Mouse (Mus musculus) stomach, embryonic 14.5 days (tissue): Measurements from ENCODE around the gene Dlat. TPM values are rescaled to one million over a fixed set of nuclear protein-coding genes. Genes with fewer than 3 reads are reported as not detected.

Experiments
- ATAC-seq: fragments of 200-750 bp; cut with Nextera tagmentation; 2 replicates; pipeline ENCODE4 v1.8.0; 2017; ENCODE audit warnings: low read depth, moderate TSS enrichment; ENCODE audit not compliant: insufficient number of reproducible peaks, insufficient read depth, low FRiP score
- H3K27ac ChIP-seq: fragments of 300-500 bp; sonication (generic); 2 replicates; pipeline ENCODE4 v1.5.1; 2014; ENCODE audit warnings: mild to moderate bottlenecking, low read length, moderate library complexity, mixed read lengths
- H3K27me3 ChIP-seq: fragments of 300-500 bp; sonication (generic); 2 replicates; pipeline ENCODE4 v1.6.1; 2014; ENCODE audit warnings: low read length, control low read depth, mixed read lengths; ENCODE audit not compliant: control insufficient read depth, insufficient read depth
- H3K36me3 ChIP-seq: fragments of 300-500 bp; sonication (generic); 2 replicates; pipeline ENCODE4 v1.6.1; 2014; ENCODE audit warnings: mild to moderate bottlenecking, control low read depth, low read length, moderate library complexity, mixed read lengths; ENCODE audit not compliant: control insufficient read depth, insufficient read depth
- H3K4me1 ChIP-seq: fragments of 300-500 bp; sonication (generic); 2 replicates; pipeline ENCODE4 v1.6.1; 2014; ENCODE audit warnings: low read length, control low read depth, mixed read lengths; ENCODE audit not compliant: control insufficient read depth, insufficient read depth
- H3K4me2 ChIP-seq: fragments of 300-500 bp; sonication (generic); replicated peaks from 2 replicates; pipeline ENCODE4 v1.6.1; 2014; ENCODE audit warnings: low read depth, low read length, control low read depth
- H3K4me3 ChIP-seq: fragments of 300-500 bp; sonication (generic); 2 replicates; pipeline ENCODE4 v1.5.1; 2014; ENCODE audit warnings: low read depth, low read length, control low read depth
- H3K9ac ChIP-seq: fragments of 300-500 bp; sonication (generic); replicated peaks from 2 replicates; pipeline ENCODE4 v1.6.1; 2014; ENCODE audit warnings: low read depth, mild to moderate bottlenecking, control low read depth, low read length, moderate library complexity, mixed read lengths
- H3K9me3 ChIP-seq: fragments of 300-500 bp; sonication (generic); 2 replicates; pipeline ENCODE4 v1.6.1; 2016; ENCODE audit warnings: low read depth, low read length, control low read depth; ENCODE audit not compliant: control insufficient read depth
- WGBS: fragments of 180-500 bp; shearing (Covaris S2); extraction: QIAGEN DNeasy Blood & Tissue Kit; methylation state at CpG from one replicate; pipeline ENCODE4 v1.1.7; 2014; 5-methylcytosine and 5-hydroxymethylcytosine counted together
- polyA plus RNA-seq: library from polyadenylated mRNA; unstranded; fragments of >200 nt; fragmentation: Nextera tagmentation; extraction: Ambion mirVana; gene quantifications from 2 replicates; pipeline ENCODE4 v1.2.1, GENCODE M21; 2014

Gene Dlat
- polyA plus RNA-seq, 1 experiment from 2014 or later, result 47.9 TPM

GRCm38 (mm10) chr9:50667579-50668498, 8.3 kb upstream of the Dlat start:
- H3K4me3 ChIP-seq, result no peak overlapping the region
- WGBS, result 76% methylated on average over 8 of the region's 8 CpGs
- H3K27me3 ChIP-seq, result no peaks in the 10 kb centered on the region
- H3K9ac ChIP-seq, result no peak overlapping the region
- H3K9me3 ChIP-seq, result no peaks in the 10 kb centered on the region
- H3K4me2 ChIP-seq, result no peak overlapping the region
- H3K27ac ChIP-seq, result no peak overlapping the region
- no peaks in the 10 kb centered on the region for H3K4me1 ChIP-seq
- no peaks in the 10 kb centered on the region; the same call in 1 of the 2 replicates for H3K36me3 ChIP-seq
- ATAC-seq, result no peak

- no peak overlapping the region for H3K4me2 ChIP-seq
- no peaks in the 10 kb centered on the region for H3K9me3 ChIP-seq
- no peaks in the 10 kb centered on the region for H3K4me1 ChIP-seq
- H3K27me3 ChIP-seq, result no peaks in the 10 kb centered on the region
- ATAC-seq, result no peak
- H3K9ac ChIP-seq, result no peak overlapping the region
- H3K4me3 ChIP-seq, result no peak overlapping the region
- H3K27ac ChIP-seq, result no peak overlapping the region
- 80% methylated on average over 6 of the region's 6 CpGs for WGBS
- H3K36me3 ChIP-seq, result no peaks in the 10 kb centered on the region; the same call in 1 of the 2 replicates
Observed at GRCm38 (mm10) chr9:50666442-50666841, 6.9 kb upstream of the Dlat start.

GRCm38 (mm10) chr9:50664826-50665225, 5.2 kb upstream of the Dlat start:
- Histone ChIP-seq H3K4me3 (no peak overlapping the region), H3K4me2 (no peak overlapping the region), H3K9me3 (no peaks in the 10 kb centered on the region), H3K4me1 (0 out of 2 replicates have a peak, but pooled peaks cover 3% of the 10 kb centered on the region), H3K9ac (no peak overlapping the region), H3K27me3 (no peaks in the 10 kb centered on the region), H3K27ac (no peak overlapping the region), H3K36me3 (no peaks in the 10 kb centered on the region; the same call in 1 of the 2 replicates)
- ATAC-seq, result no peak
- 91% methylated on average over 5 of the region's 5 CpGs for WGBS

GRCm38 (mm10) chr9:50660431-50660830, 851 bp upstream of the Dlat start:
- Histone ChIP-seq H3K9ac (no peak overlapping the region), H3K27ac (no peak overlapping the region), H3K4me2 (peak overlapping the region; percentile 70), H3K4me1 (0 out of 2 replicates have a peak, but pooled peaks cover 11% of the 10 kb centered on the region), H3K27me3 (no peaks in the 10 kb centered on the region), H3K4me3 (peak overlapping the region; percentile 63), H3K36me3 (peaks cover 9% of the 10 kb centered on the region; the same call in 1 of the 2 replicates), H3K9me3 (no peaks in the 10 kb centered on the region)
- 21% methylated on average over 12 of the region's 12 CpGs for WGBS
- ATAC-seq, result no peak

GRCm38 (mm10) chr9:50658941-50659388, 615 bp downstream of the Dlat start:
- Histone ChIP-seq H3K4me1 (0 out of 2 replicates have a peak, but pooled peaks cover 11% of the 10 kb centered on the region), H3K9me3 (no peaks in the 10 kb centered on the region), H3K4me2 (peak overlapping the region; percentile 70), H3K9ac (peak overlapping the region; percentile 71), H3K27me3 (no peaks in the 10 kb centered on the region), H3K27ac (0 out of 2 replicates have a peak overlapping the region, but pooled peaks have one; percentile 16), H3K4me3 (peak overlapping the region; percentile 63), H3K36me3 (peaks cover 9% of the 10 kb centered on the region; the same call in 1 of the 2 replicates)
- WGBS, result under 1% methylated on average over 28 of the region's 28 CpGs
- ATAC-seq, result no peak; the same call in 1 of the 2 replicates

- H3K9ac ChIP-seq, result peak overlapping the region; percentile 71
- ATAC-seq, result no peak
- peaks cover 15% of the 10 kb centered on the region for H3K36me3 ChIP-seq
- peak overlapping the region; percentile 70 for H3K4me2 ChIP-seq
- no peaks in the 10 kb centered on the region for H3K27me3 ChIP-seq
- H3K4me1 ChIP-seq, result 0 out of 2 replicates have a peak, but pooled peaks cover 11% of the 10 kb centered on the region
- no peaks in the 10 kb centered on the region for H3K9me3 ChIP-seq
- no peak overlapping the region for H3K27ac ChIP-seq
- 12% methylated on average over 5 of the region's 5 CpGs for WGBS
- peak overlapping the region; percentile 63 for H3K4me3 ChIP-seq
Observed at GRCm38 (mm10) chr9:50658391-50658790, 1.2 kb downstream of the Dlat start.

- peaks cover 56% of the 10 kb centered on the region for H3K36me3 ChIP-seq
- no peak overlapping the region for H3K9ac ChIP-seq
- ATAC-seq, result no peak
- H3K27ac ChIP-seq, result no peak overlapping the region
- H3K27me3 ChIP-seq, result no peaks in the 10 kb centered on the region
- no peaks in the 10 kb centered on the region for H3K9me3 ChIP-seq
- H3K4me3 ChIP-seq, result no peak overlapping the region
- H3K4me1 ChIP-seq, result no peaks in the 10 kb centered on the region
- no peak overlapping the region for H3K4me2 ChIP-seq
- WGBS, result 93% methylated on average over 10 of the region's 10 CpGs
Observed at GRCm38 (mm10) chr9:50650503-50650902, 9.1 kb downstream of the Dlat start.

GRCm38 (mm10) chr9:50646826-50647370, 12.7 kb downstream of the Dlat start:
- Histone ChIP-seq H3K9ac (no peak overlapping the region), H3K4me2 (no peak overlapping the region), H3K4me1 (no peaks in the 10 kb centered on the region), H3K27ac (no peak overlapping the region), H3K9me3 (no peaks in the 10 kb centered on the region), H3K36me3 (peaks cover 65% of the 10 kb centered on the region), H3K27me3 (no peaks in the 10 kb centered on the region), H3K4me3 (no peak overlapping the region)
- ATAC-seq, result no peak
- 80% methylated on average over 10 of the region's 10 CpGs for WGBS
